Mouse (Mus musculus) neural tube, embryonic 15.5 days (tissue): ENCODE data around the gene Tbc1d16. TPM values are rescaled to one million over a fixed set of nuclear protein-coding genes. Genes with fewer than 3 reads are reported as not detected.

ENCODE experiments used
- ATAC-seq: fragments of 200-750 bp; cut with Nextera tagmentation; 2 replicates; pipeline ENCODE4 v1.8.0; 2017; ENCODE audit warnings: mild to moderate bottlenecking, moderate TSS enrichment, moderate library complexity; ENCODE audit not compliant: low FRiP score
- H3K27ac ChIP-seq: fragments of 300-500 bp; sonication (generic); replicated peaks from 2 replicates; pipeline ENCODE4 v1.5.1; 2015; ENCODE audit warnings: mild to moderate bottlenecking, inconsistent platforms
- H3K27me3 ChIP-seq: fragments of 300-500 bp; sonication (generic); replicated peaks from 2 replicates; pipeline ENCODE4 v1.6.1; 2015; ENCODE audit warnings: inconsistent platforms
- H3K36me3 ChIP-seq: fragments of 300-500 bp; sonication (generic); 2 replicates; pipeline ENCODE4 v1.6.1; 2015; ENCODE audit warnings: inconsistent platforms
- H3K4me1 ChIP-seq: fragments of 300-500 bp; sonication (generic); 2 replicates; pipeline ENCODE4 v1.6.1; 2015; ENCODE audit warnings: inconsistent platforms
- H3K4me2 ChIP-seq: fragments of 300-500 bp; sonication (generic); 2 replicates; pipeline ENCODE4 v1.6.1; 2015; ENCODE audit warnings: inconsistent platforms, mild to moderate bottlenecking, moderate library complexity
- H3K4me3 ChIP-seq: fragments of 300-500 bp; sonication (generic); replicated peaks from 2 replicates; pipeline ENCODE4 v1.5.1; 2015; ENCODE audit warnings: mild to moderate bottlenecking, inconsistent platforms
- H3K9ac ChIP-seq: fragments of 300-500 bp; sonication (generic); replicated peaks from 2 replicates; pipeline ENCODE4 v1.6.1; 2015; ENCODE audit warnings: mild to moderate bottlenecking, inconsistent platforms
- H3K9me3 ChIP-seq: fragments of 300-500 bp; sonication (generic); replicated peaks from 2 replicates; pipeline ENCODE4 v1.6.1; 2016; ENCODE audit warnings: inconsistent platforms
- WGBS: fragments of 180-500 bp; shearing (Covaris S2); methylation state at CpG from one replicate; pipeline ENCODE4 v1.1.7; 2015; ENCODE audit warnings: mixed read lengths; 5-methylcytosine and 5-hydroxymethylcytosine counted together
- polyA plus RNA-seq: library from polyadenylated mRNA; unstranded; fragments of >200 nt; fragmentation: Nextera tagmentation; extraction: Ambion mirVana; gene quantifications from 2 replicates; pipeline ENCODE4 v1.2.1, GENCODE M21; 2015

The Tbc1d16 gene
- polyA plus RNA-seq, 1 experiment from 2014 or later: 47.4 TPM

GRCm38 (mm10) chr11:119234770-119235169, 6.5 kb upstream of the Tbc1d16 start:
- 96% methylated on average over 10 of the region's 10 CpGs for WGBS
- no peaks in the 10 kb centered on the region for H3K9me3 ChIP-seq
- no peak for ATAC-seq

GRCm38 (mm10) chr11:119228846-119229626, 737 bp upstream of the Tbc1d16 start:
- Histone ChIP-seq H3K9me3 (no peaks in the 10 kb centered on the region), H3K27me3 (no peaks in the 10 kb centered on the region), H3K9ac (peak overlapping the region; percentile 88), H3K4me1 (peaks cover 62% of the 10 kb centered on the region), H3K4me2 (peak overlapping the region; percentile 99), H3K36me3 (no peaks in the 10 kb centered on the region), H3K4me3 (peak overlapping the region; percentile 81), H3K27ac (peak overlapping the region; percentile 86)
- ATAC-seq: peak; percentile 90
- under 1% methylated on average over 34 of the region's 34 CpGs for WGBS

More at GRCm38 (mm10) chr11:119234770-119235169, 6.5 kb upstream of the Tbc1d16 start:
- Histone ChIP-seq H3K4me2 (no peak overlapping the region), H3K9ac (no peak overlapping the region), H3K36me3 (peaks cover under 1% of the 10 kb centered on the region; the same call in 1 of the 2 replicates), H3K4me3 (no peak overlapping the region), H3K4me1 (peaks cover 26% of the 10 kb centered on the region), H3K27ac (no peak overlapping the region), H3K27me3 (no peaks in the 10 kb centered on the region)

GRCm38 (mm10) chr11:119227591-119227990, 708 bp downstream of the Tbc1d16 start:
- no peaks in the 10 kb centered on the region for H3K36me3 ChIP-seq
- H3K4me2 ChIP-seq: peak overlapping the region; percentile 99
- H3K9ac ChIP-seq: peak overlapping the region; percentile 88
- no peaks in the 10 kb centered on the region for H3K9me3 ChIP-seq
- H3K27ac ChIP-seq: peak overlapping the region; percentile 86
- no peak for ATAC-seq
- H3K4me3 ChIP-seq: peak overlapping the region; percentile 81
- 1% methylated on average over 12 of the region's 12 CpGs for WGBS
- no peaks in the 10 kb centered on the region for H3K27me3 ChIP-seq
- H3K4me1 ChIP-seq: peaks cover 76% of the 10 kb centered on the region

GRCm38 (mm10) chr11:119225634-119226033, 2.7 kb downstream of the Tbc1d16 start:
- Histone ChIP-seq H3K27ac (no peak overlapping the region), H3K9ac (no peak overlapping the region; the same call in 1 of the 2 replicates), H3K27me3 (no peaks in the 10 kb centered on the region), H3K36me3 (no peaks in the 10 kb centered on the region), H3K9me3 (no peaks in the 10 kb centered on the region), H3K4me3 (no peak overlapping the region), H3K4me1 (peaks cover 88% of the 10 kb centered on the region), H3K4me2 (peak overlapping the region; percentile 99)
- WGBS: 60% methylated on average over 9 of the region's 9 CpGs
- no peak for ATAC-seq

- Histone ChIP-seq H3K27me3 (no peaks in the 10 kb centered on the region), H3K36me3 (no peaks in the 10 kb centered on the region), H3K9me3 (no peaks in the 10 kb centered on the region), H3K4me2 (no peak overlapping the region), H3K4me3 (no peak overlapping the region), H3K4me1 (peaks cover 88% of the 10 kb centered on the region), H3K9ac (no peak overlapping the region), H3K27ac (no peak overlapping the region)
- 89% methylated on average over 6 of the region's 6 CpGs for WGBS
- no peak for ATAC-seq
These were observed 3.4 kb downstream of the Tbc1d16 start for GRCm38 (mm10) chr11:119224926-119225325.

GRCm38 (mm10) chr11:119223124-119223890, 5.0 kb downstream of the Tbc1d16 start:
- no peaks in the 10 kb centered on the region for H3K36me3 ChIP-seq
- no peak overlapping the region for H3K9ac ChIP-seq
- no peak overlapping the region for H3K4me3 ChIP-seq
- ATAC-seq: no peak
- no peaks in the 10 kb centered on the region for H3K9me3 ChIP-seq
- no peaks in the 10 kb centered on the region for H3K27me3 ChIP-seq
- no peak overlapping the region for H3K4me2 ChIP-seq
- H3K4me1 ChIP-seq: peaks cover 80% of the 10 kb centered on the region
- H3K27ac ChIP-seq: peak overlapping the region; percentile 66
- WGBS: 72% methylated on average over 20 of the region's 20 CpGs

- H3K4me1 ChIP-seq: peaks cover 75% of the 10 kb centered on the region
- ATAC-seq: no peak
- 42% methylated on average over 10 of the region's 11 CpGs for WGBS
These were observed 6.3 kb downstream of the Tbc1d16 start for GRCm38 (mm10) chr11:119221812-119222510.

GRCm38 (mm10) chr11:119219816-119220465, 8.4 kb downstream of the Tbc1d16 start:
- Histone ChIP-seq H3K27ac (peak overlapping the region; percentile 75), H3K9me3 (no peaks in the 10 kb centered on the region), H3K4me2 (peak overlapping the region; percentile 36), H3K36me3 (no peaks in the 10 kb centered on the region), H3K27me3 (no peaks in the 10 kb centered on the region), H3K4me1 (peaks cover 75% of the 10 kb centered on the region), H3K4me3 (no peak overlapping the region), H3K9ac (0 out of 2 replicates have a peak overlapping the region, but pooled peaks have one; percentile 7)
- ATAC-seq: peak; percentile 15; the same call in 1 of the 2 replicates
- WGBS: 8% methylated on average over 17 of the region's 17 CpGs

More at GRCm38 (mm10) chr11:119221812-119222510, 6.3 kb downstream of the Tbc1d16 start:
- no peak overlapping the region for H3K4me3 ChIP-seq
- H3K9ac ChIP-seq: no peak overlapping the region
- no peaks in the 10 kb centered on the region for H3K9me3 ChIP-seq
- H3K27me3 ChIP-seq: no peaks in the 10 kb centered on the region
- no peak overlapping the region; the same call in 1 of the 2 replicates for H3K27ac ChIP-seq
- no peak overlapping the region for H3K4me2 ChIP-seq
- H3K36me3 ChIP-seq: no peaks in the 10 kb centered on the region

GRCm38 (mm10) chr11:119217861-119218260, 10.4 kb downstream of the Tbc1d16 start:
- H3K27me3 ChIP-seq: no peaks in the 10 kb centered on the region
- ATAC-seq: no peak
- no peak overlapping the region for H3K4me2 ChIP-seq
- H3K4me3 ChIP-seq: no peak overlapping the region
- H3K9me3 ChIP-seq: no peaks in the 10 kb centered on the region
- H3K4me1 ChIP-seq: peaks cover 75% of the 10 kb centered on the region
- H3K36me3 ChIP-seq: no peaks in the 10 kb centered on the region
- 95% methylated on average over 6 of the region's 6 CpGs for WGBS
- H3K27ac ChIP-seq: no peak overlapping the region
- H3K9ac ChIP-seq: no peak overlapping the region

- H3K27ac ChIP-seq: peak overlapping the region; percentile 85
- ATAC-seq: no peak
- H3K9me3 ChIP-seq: no peaks in the 10 kb centered on the region
- H3K4me1 ChIP-seq: peaks cover 65% of the 10 kb centered on the region
- H3K27me3 ChIP-seq: no peaks in the 10 kb centered on the region
- no peak overlapping the region for H3K9ac ChIP-seq
- 18% methylated on average over 9 of the region's 9 CpGs for WGBS
- no peaks in the 10 kb centered on the region for H3K36me3 ChIP-seq
- peak overlapping the region; percentile 50 for H3K4me2 ChIP-seq
- no peak overlapping the region for H3K4me3 ChIP-seq
These were observed 12.3 kb downstream of the Tbc1d16 start for GRCm38 (mm10) chr11:119215905-119216507.
